Mouse (Mus musculus): Measurements from ENCODE around the gene Pkdrej.

The Pkdrej gene

DNA sequence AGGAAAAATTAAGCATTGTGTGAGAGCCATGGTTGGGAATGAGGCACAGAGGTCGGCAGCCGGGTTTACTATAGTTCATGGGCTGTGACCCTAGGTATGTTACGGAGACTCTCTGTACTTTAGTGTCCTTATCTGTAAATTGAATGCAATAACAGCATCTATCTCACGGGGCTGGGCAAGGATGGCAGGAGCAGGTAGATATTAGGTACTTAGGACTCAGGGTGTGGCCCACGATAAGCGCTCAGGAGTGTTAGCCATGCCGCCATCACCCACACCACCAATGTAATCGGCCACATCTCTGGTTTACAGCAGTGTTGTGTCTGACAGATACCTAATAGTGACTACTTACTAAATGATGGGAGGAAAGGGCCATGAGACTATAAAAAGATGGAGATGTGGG lies 52.5 kb downstream of the Pkdrej start:
- no peak for DNase-seq (ENCODE audit: low spot score)

DNA sequence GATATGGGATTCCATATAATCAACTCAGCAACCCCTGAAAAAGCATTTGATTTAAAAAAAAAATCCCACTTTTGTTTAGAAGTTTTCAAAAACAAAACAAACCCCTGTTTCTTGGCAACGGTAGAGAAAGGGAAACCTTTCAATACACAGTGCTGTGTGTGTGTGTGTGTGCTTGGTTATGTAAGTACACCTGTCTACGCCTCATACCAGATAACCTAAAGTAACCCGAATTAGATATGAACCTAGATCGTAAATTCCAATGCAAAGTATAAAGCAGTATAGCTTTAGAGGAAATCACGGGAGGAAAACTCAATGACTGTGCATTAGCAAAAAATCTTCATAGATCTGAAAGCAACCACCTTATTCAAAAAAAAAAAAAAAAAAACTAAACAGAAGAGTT lies 54.9 kb downstream of the Pkdrej start:
- no peak for DNase-seq (ENCODE audit: low spot score)

DNA sequence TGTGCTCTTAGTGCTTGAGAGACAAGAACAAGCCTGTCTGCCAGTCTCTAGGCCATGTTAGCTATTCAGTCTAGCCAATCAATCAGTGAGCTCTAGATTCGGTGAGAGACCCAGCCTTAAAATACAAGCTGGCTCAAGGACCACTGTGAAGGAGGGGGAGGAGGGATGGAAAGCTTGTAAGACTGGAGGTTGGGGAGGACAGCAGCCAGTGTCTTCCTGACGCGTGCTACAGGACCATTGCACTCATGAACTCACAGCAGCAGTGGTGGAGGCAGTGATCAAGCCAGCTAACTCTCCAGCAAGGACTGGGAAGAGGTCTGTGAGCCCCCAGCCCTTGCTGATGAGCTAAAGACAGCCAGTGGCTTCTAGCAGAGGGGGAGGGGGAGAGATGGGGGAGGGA lies 56.5 kb downstream of the Pkdrej start:
- DNase-seq (ENCODE audit: low spot score): no peak
